Mouse (Mus musculus): Measurements from ENCODE around the gene Lpin3.

The Lpin3 gene

GRCm38 (mm10) chr2:160887284-160887683, 6.8 kb downstream of the Lpin3 start:
- DNase-seq (ENCODE audit: low spot score): peak; percentile 71

GRCm38 (mm10) chr2:160887859-160888258, 7.4 kb downstream of the Lpin3 start:
- peak; percentile 62 for DNase-seq (ENCODE audit: low spot score)

GRCm38 (mm10) chr2:160891045-160891444, 10.6 kb downstream of the Lpin3 start:
- DNase-seq (ENCODE audit: low spot score): peak; percentile 29

- DNase-seq (ENCODE audit: low spot score): no peak
Observed at GRCm38 (mm10) chr2:160891697-160892096, 11.2 kb downstream of the Lpin3 start.

- no peak for DNase-seq (ENCODE audit: low spot score)
Observed at GRCm38 (mm10) chr2:160901656-160902412, 21.4 kb downstream of the Lpin3 start.

- DNase-seq (ENCODE audit: low spot score): no peak
Observed at GRCm38 (mm10) chr2:160905301-160905700, 24.8 kb downstream of the Lpin3 start.

- DNase-seq (ENCODE audit: low spot score): no peak
Observed at GRCm38 (mm10) chr2:160906101-160906500, 25.6 kb downstream of the Lpin3 start.

- no peak for DNase-seq (ENCODE audit: low spot score)
Observed at GRCm38 (mm10) chr2:160908607-160909006, 28.1 kb downstream of the Lpin3 start.

GRCm38 (mm10) chr2:160910633-160911032, 30.2 kb downstream of the Lpin3 start:
- DNase-seq (ENCODE audit: low spot score): no peak

- DNase-seq (ENCODE audit: low spot score): no peak
Observed at GRCm38 (mm10) chr2:160911558-160912201, 31.2 kb downstream of the Lpin3 start.

- no peak for DNase-seq (ENCODE audit: low spot score)
Observed at GRCm38 (mm10) chr2:160912231-160912671, 31.8 kb downstream of the Lpin3 start, which contains the start of gene Emilin3. TSS of gene Emilin3 (minus strand) at chr2:160912328.

GRCm38 (mm10) chr2:160914656-160915055, 34.2 kb downstream of the Lpin3 start:
- DNase-seq (ENCODE audit: low spot score): no peak

- no peak for DNase-seq (ENCODE audit: low spot score)
Observed at GRCm38 (mm10) chr2:160915821-160916610, 35.5 kb downstream of the Lpin3 start.

GRCm38 (mm10) chr2:160916714-160917113, 36.2 kb downstream of the Lpin3 start:
- DNase-seq (ENCODE audit: low spot score): no peak

GRCm38 (mm10) chr2:160917313-160917712, 36.8 kb downstream of the Lpin3 start:
- no peak for DNase-seq (ENCODE audit: low spot score)

- DNase-seq (ENCODE audit: low spot score): no peak
Observed at GRCm38 (mm10) chr2:160918154-160918929, 37.9 kb downstream of the Lpin3 start.

- no peak for DNase-seq (ENCODE audit: low spot score)
Observed at GRCm38 (mm10) chr2:160918930-160919215, 38.4 kb downstream of the Lpin3 start.

GRCm38 (mm10) chr2:160921285-160921684, 40.8 kb downstream of the Lpin3 start:
- no peak for DNase-seq (ENCODE audit: low spot score)

GRCm38 (mm10) chr2:160925203-160925602, 44.7 kb downstream of the Lpin3 start:
- DNase-seq (ENCODE audit: low spot score): no peak

- no peak for DNase-seq (ENCODE audit: low spot score)
Observed at GRCm38 (mm10) chr2:160931378-160931777, 50.9 kb downstream of the Lpin3 start.

- no peak for DNase-seq (ENCODE audit: low spot score)
Observed at GRCm38 (mm10) chr2:160932325-160932724, 51.9 kb downstream of the Lpin3 start.

- no peak for DNase-seq (ENCODE audit: low spot score)
Observed at GRCm38 (mm10) chr2:160932981-160933380, 52.5 kb downstream of the Lpin3 start.

Measured in urinary bladder, postnatal 25 days (tissue).